7 mouse cellular contexts compared by ENCODE assay signal in genomic region chr15:8710146-8711006, GRCm38 (mm10). TPM values are rescaled to one million over a fixed set of nuclear protein-coding genes. Genes with fewer than 3 reads are reported as not detected.
DNase-seq lines count a peak whose midpoint lies in the region; ATAC-seq and TF ChIP-seq lines count a peak whose summit lies in the region.

TSS of gene Slc1a3 (minus strand) at chr15:8710764.

- ATAC-seq in hindbrain, postnatal 0 days = peak; percentile 88
- 0 out of 2 replicates have a peak, but pooled peaks have one; percentile 24 for ATAC-seq in megakaryocyte, adult 5-6 weeks (ENCODE audit: poor library complexity, severe bottlenecking)

- WGBS in hindbrain, postnatal 0 days = under 1% methylated on average over 34 of the region's 34 CpGs

- peak within 1 kb of the TSS; percentile 70 for H3K4me3 ChIP-seq in hindbrain, postnatal 0 days (ENCODE audit: low read length)

- no peak for TF ChIP-seq CTCF in hindbrain, postnatal 0 days (IDR thresholded peaks at IDR 0.05; ENCODE audit: low read depth)

- peak within 1 kb of the TSS; percentile 93 for H3K4me2 ChIP-seq in hindbrain, postnatal 0 days (ENCODE audit: low read depth, low read length)

- DNase-seq in adipocyte (ENCODE audit: low spot score) = peak; percentile 72
- DNase-seq in cerebellum, adult 8-10 months = peak; percentile 34
- DNase-seq in frontal cortex, postnatal 10 days (ENCODE audit: low spot score in 2 of 2) = peak; percentile 14 to 39
- DNase-seq in hindbrain, postnatal 0 days (ENCODE audit: low spot score) = peak; percentile 67
- DNase-seq in left cerebral cortex, postnatal 14 days (ENCODE audit: low spot score in 2 of 2) = peak in 1 of 2 experiments; percentile 24
- peak; percentile 30 to 50 for DNase-seq in right cerebral cortex, postnatal 10 days (ENCODE audit: low spot score in 2 of 2)

- peak within 1 kb of the TSS; percentile 73 for H3K27ac ChIP-seq in hindbrain, postnatal 0 days

- H3K4me1 ChIP-seq in hindbrain, postnatal 0 days (ENCODE audit: insufficient read depth, low read length) = peaks cover 4% of the 10 kb centered on the region; the same call in 1 of the 2 replicates

- intact Hi-C loops in left cerebral cortex, postnatal 14 days (cut with DNase I) = no loop called here

- no peaks in the 10 kb centered on the region for H3K9me3 ChIP-seq in hindbrain, postnatal 0 days (ENCODE audit: low read length)

- H3K36me3 ChIP-seq in hindbrain, postnatal 0 days (ENCODE audit: insufficient read depth, low read length) = no peaks in the 10 kb centered on the region

- peak within 1 kb of the TSS; percentile 68 for H3K9ac ChIP-seq in hindbrain, postnatal 0 days (replicated peaks; ENCODE audit: low read length)

- H3K27me3 ChIP-seq in hindbrain, postnatal 0 days (ENCODE audit: insufficient read depth, low read length) = no peaks in the 10 kb centered on the region

RNA-seq across cellular contexts. Expression of gene Slc1a3, which starts in this region (rescaled TPM):
- 320 and 325 TPM in 2 replicates for total RNA-seq in hindbrain, postnatal 0 days (2014; rRNA removed)
- polyA plus RNA-seq in hindbrain, postnatal 0 days (2015; fragmentation: Nextera tagmentation; extraction: Ambion mirVana) = 288 and 331 TPM in 2 replicates
- 100 to 1,000 TPM; 377 to 379 TPM for total RNA-seq in left cerebral cortex, postnatal 14 days (2021)
- total RNA-seq in megakaryocyte, adult 5-6 weeks (2015) = 0.02 TPM in 1 of 2 replicates, not detected in the other
- total RNA-seq in megakaryocyte, adult 5-6 weeks (2017) = 0.07 and 0.16 TPM in 2 replicates

Comparison
In these comparisons a context has a peak if more than half of its experiments do, and no peak if none do; other contexts are left out.
1. RNA of gene Slc1a3 (total RNA-seq): 377 to 379 TPM in left cerebral cortex, postnatal 14 days and 320 to 325 TPM in hindbrain, postnatal 0 days; 0.02 to 0.16 TPM in megakaryocyte, adult 5-6 weeks; every median in the first group is over 100 times any median in the second.
2. Peak in ATAC-seq in megakaryocyte, adult 5-6 weeks; RNA of the gene not detected or under 1 TPM.